Mouse (Mus musculus) forebrain, embryonic 13.5 days (tissue): ENCODE data around the gene Vps52. TPM values are rescaled to one million over a fixed set of nuclear protein-coding genes. Genes with fewer than 3 reads are reported as not detected.

Experiments used
- ATAC-seq: fragments of 200-750 bp; cut with Nextera tagmentation; 2 replicates; pipeline ENCODE4 v1.8.0; 2017
- H3K27ac ChIP-seq: fragments of 300-500 bp; sonication (generic); 2 replicates; pipeline ENCODE4 v1.5.1; 2015; ENCODE audit warnings: inconsistent platforms, mild to moderate bottlenecking, moderate library complexity
- H3K27me3 ChIP-seq: fragments of 300-500 bp; sonication (generic); 2 replicates; pipeline ENCODE4 v1.6.1; 2015; ENCODE audit warnings: mild to moderate bottlenecking, inconsistent platforms
- H3K36me3 ChIP-seq: fragments of 300-500 bp; sonication (generic); 2 replicates; pipeline ENCODE4 v1.6.1; 2015; ENCODE audit warnings: mild to moderate bottlenecking, inconsistent platforms; ENCODE audit not compliant: poor library complexity, severe bottlenecking
- H3K4me1 ChIP-seq: fragments of 300-500 bp; sonication (generic); 2 replicates; pipeline ENCODE4 v1.6.1; 2015; ENCODE audit warnings: inconsistent platforms
- H3K4me2 ChIP-seq: fragments of 300-500 bp; sonication (generic); 2 replicates; pipeline ENCODE4 v1.6.1; 2015; ENCODE audit warnings: inconsistent platforms, mild to moderate bottlenecking, moderate library complexity
- H3K4me3 ChIP-seq: fragments of 300-500 bp; sonication (generic); 2 replicates; pipeline ENCODE4 v1.5.1; 2015; ENCODE audit warnings: mild to moderate bottlenecking, inconsistent platforms
- H3K9ac ChIP-seq: fragments of 300-500 bp; sonication (generic); 2 replicates; pipeline ENCODE4 v1.6.1; 2015; ENCODE audit warnings: mild to moderate bottlenecking, inconsistent platforms
- H3K9me3 ChIP-seq: fragments of 300-500 bp; sonication (generic); replicated peaks from 2 replicates; pipeline ENCODE4 v1.6.1; 2016; ENCODE audit warnings: inconsistent platforms
- WGBS: fragments of 180-500 bp; shearing (Covaris S2); methylation state at CpG from one replicate; pipeline ENCODE4 v1.1.7; 2015; 5-methylcytosine and 5-hydroxymethylcytosine counted together
- polyA plus RNA-seq: library from polyadenylated mRNA; unstranded; fragments of >200 nt; fragmentation: Nextera tagmentation; extraction: Ambion mirVana; gene quantifications from 2 replicates; pipeline ENCODE4 v1.2.1, GENCODE M21; 2015

Gene Vps52
- polyA plus RNA-seq, 1 experiment from 2014 or later = 61.4 TPM

GRCm38 (mm10) chr17:33915671-33916250 is 39.9 kb upstream of the Vps52 start, which contains the start of the genes Tapbp and Zbtb22:
Gene Tapbp, plus strand, starts transcription at chr17:33915899.
Gene Zbtb22, plus strand, starts transcription at chr17:33915904.
- Histone ChIP-seq H3K9ac (peak within 1 kb of the TSS; percentile 62), H3K27me3 (no peaks in the 10 kb centered on the region), H3K4me1 (peaks cover 59% of the 10 kb centered on the region), H3K4me3 (peak within 1 kb of the TSS; percentile 54), H3K27ac (peak within 1 kb of the TSS; percentile 78), H3K9me3 (no peaks in the 10 kb centered on the region), H3K36me3 (peaks cover 54% of the 10 kb centered on the region), H3K4me2 (peak within 1 kb of the TSS; percentile 63)
- peak; percentile 91 for ATAC-seq
- 2% methylated on average over 30 of the region's 34 CpGs for WGBS

- peaks cover 48% of the 10 kb centered on the region for H3K36me3 ChIP-seq
- 0% methylated on average over 16 of the region's 20 CpGs for WGBS
- peak overlapping the region; percentile 62 for H3K9ac ChIP-seq
- peak overlapping the region; percentile 54 for H3K4me3 ChIP-seq
- H3K27ac ChIP-seq = peak overlapping the region; percentile 78
- peak overlapping the region; percentile 63 for H3K4me2 ChIP-seq
- no peaks in the 10 kb centered on the region for H3K9me3 ChIP-seq
- peak; percentile 40 for ATAC-seq
- H3K27me3 ChIP-seq = no peaks in the 10 kb centered on the region
- H3K4me1 ChIP-seq = peaks cover 61% of the 10 kb centered on the region
Observed at GRCm38 (mm10) chr17:33916294-33916693, 39.3 kb upstream of the Vps52 start.

- Histone ChIP-seq H3K36me3 (peaks cover 41% of the 10 kb centered on the region), H3K4me3 (peak overlapping the region; percentile 54), H3K9ac (peak overlapping the region; percentile 62), H3K4me2 (peak overlapping the region; percentile 63), H3K27ac (no peak overlapping the region), H3K4me1 (peaks cover 57% of the 10 kb centered on the region), H3K27me3 (no peaks in the 10 kb centered on the region), H3K9me3 (no peaks in the 10 kb centered on the region)
- ATAC-seq = no peak
- WGBS = 73% methylated on average over 31 of the region's 31 CpGs
Observed at GRCm38 (mm10) chr17:33916847-33917655, 38.6 kb upstream of the Vps52 start.

- Histone ChIP-seq H3K36me3 (peaks cover 34% of the 10 kb centered on the region), H3K27ac (no peak overlapping the region), H3K9me3 (no peaks in the 10 kb centered on the region), H3K4me1 (peaks cover 57% of the 10 kb centered on the region), H3K27me3 (no peaks in the 10 kb centered on the region), H3K4me3 (no peak overlapping the region), H3K9ac (no peak overlapping the region), H3K4me2 (peak overlapping the region; percentile 0; the same call in 1 of the 2 replicates)
- no peak for ATAC-seq
- 88% methylated on average over 18 of the region's 18 CpGs for WGBS
Observed at GRCm38 (mm10) chr17:33917656-33918292, 37.8 kb upstream of the Vps52 start.

- WGBS = 62% methylated on average over 36 of the region's 37 CpGs
- H3K9ac ChIP-seq = peak overlapping the region; percentile 72; the same call in 1 of the 2 replicates
- H3K4me1 ChIP-seq = peaks cover 57% of the 10 kb centered on the region
- H3K4me3 ChIP-seq = peak overlapping the region; percentile 49
- ATAC-seq = no peak
- peak overlapping the region; percentile 83 for H3K4me2 ChIP-seq
- H3K27me3 ChIP-seq = no peaks in the 10 kb centered on the region
- H3K36me3 ChIP-seq = peaks cover 28% of the 10 kb centered on the region
- no peak overlapping the region for H3K27ac ChIP-seq
- H3K9me3 ChIP-seq = no peaks in the 10 kb centered on the region
Observed at GRCm38 (mm10) chr17:33918293-33919203, 37.1 kb upstream of the Vps52 start.

GRCm38 (mm10) chr17:33919351-33920281 is 36.0 kb upstream of the Vps52 start:
- under 1% methylated on average over 52 of the region's 52 CpGs for WGBS
- peak overlapping the region; percentile 83 for H3K4me2 ChIP-seq
- peaks cover 50% of the 10 kb centered on the region for H3K4me1 ChIP-seq
- H3K9ac ChIP-seq = peak overlapping the region; percentile 72
- H3K9me3 ChIP-seq = no peaks in the 10 kb centered on the region
- ATAC-seq = no peak
- H3K27ac ChIP-seq = 0 out of 2 replicates have a peak overlapping the region, but pooled peaks have one; percentile 35
- H3K36me3 ChIP-seq = peaks cover 18% of the 10 kb centered on the region
- no peaks in the 10 kb centered on the region for H3K27me3 ChIP-seq
- peak overlapping the region; percentile 49 for H3K4me3 ChIP-seq

GRCm38 (mm10) chr17:33920282-33921097 is 35.1 kb upstream of the Vps52 start:
- Histone ChIP-seq H3K9me3 (no peaks in the 10 kb centered on the region), H3K36me3 (peaks cover 13% of the 10 kb centered on the region), H3K4me3 (peak overlapping the region; percentile 49), H3K4me2 (peak overlapping the region; percentile 83), H3K27me3 (no peaks in the 10 kb centered on the region), H3K4me1 (peaks cover 41% of the 10 kb centered on the region), H3K27ac (no peak overlapping the region), H3K9ac (peak overlapping the region; percentile 72)
- ATAC-seq = peak; percentile 23; the same call in 1 of the 2 replicates
- under 1% methylated on average over 36 of the region's 36 CpGs for WGBS

- 90% methylated on average over 7 of the region's 7 CpGs for WGBS
- Histone ChIP-seq H3K4me3 (no peak overlapping the region), H3K4me2 (no peak overlapping the region), H3K36me3 (peaks cover 20% of the 10 kb centered on the region), H3K27me3 (no peaks in the 10 kb centered on the region), H3K4me1 (peaks cover 40% of the 10 kb centered on the region), H3K9me3 (no peaks in the 10 kb centered on the region), H3K9ac (no peak overlapping the region), H3K27ac (no peak overlapping the region)
- ATAC-seq = no peak
Observed at GRCm38 (mm10) chr17:33921361-33921760, 34.3 kb upstream of the Vps52 start.

- Histone ChIP-seq H3K36me3 (peaks cover 13% of the 10 kb centered on the region; the same call in 1 of the 2 replicates), H3K4me1 (peaks cover 28% of the 10 kb centered on the region)
- 88% methylated on average over 10 of the region's 10 CpGs for WGBS
Observed at GRCm38 (mm10) chr17:33924577-33925283, 30.9 kb upstream of the Vps52 start.

More at GRCm38 (mm10) chr17:33924577-33925283, 30.9 kb upstream of the Vps52 start:
- Histone ChIP-seq H3K27me3 (no peaks in the 10 kb centered on the region), H3K4me2 (no peak overlapping the region), H3K9me3 (no peaks in the 10 kb centered on the region), H3K9ac (no peak overlapping the region), H3K27ac (no peak overlapping the region), H3K4me3 (no peak overlapping the region)
- no peak for ATAC-seq
